Mouse (Mus musculus) heart, embryonic 14.5 days (tissue): ENCODE measurements around the gene Ap1s3. TPM values are rescaled to one million over a fixed set of nuclear protein-coding genes. Genes with fewer than 3 reads are reported as not detected.

Source experiments
- ATAC-seq: fragments of 200-750 bp; cut with Nextera tagmentation; 2 replicates; pipeline ENCODE4 v1.8.0; 2017; ENCODE audit warnings: low read depth, moderate TSS enrichment; ENCODE audit not compliant: insufficient number of reproducible peaks, insufficient read depth, low FRiP score
- H3K27ac ChIP-seq, 2 experiments: fragments of 200-500 bp in 1 of 2; fragments of 300-500 bp in 1 of 2; sonication (generic) in 1 of 2; replicated peaks in 1 of 2; 2 replicates each; pipeline ENCODE4 v1.5.1; 2012 to 2014; ENCODE audit warnings: low read depth in 2 of 2, low read length in 2 of 2, control low read depth in 1 of 2, mild to moderate bottlenecking in 1 of 2, mixed read lengths in 1 of 2; ENCODE audit not compliant: control insufficient read depth in 1 of 2, insufficient read depth in 1 of 2
- H3K27me3 ChIP-seq: fragments of 300-500 bp; sonication (generic); 2 replicates; pipeline ENCODE4 v1.6.1; 2014; ENCODE audit warnings: mild to moderate bottlenecking, low read length, control low read depth; ENCODE audit not compliant: control insufficient read depth, insufficient read depth
- H3K36me3 ChIP-seq: fragments of 300-500 bp; sonication (generic); 2 replicates; pipeline ENCODE4 v1.6.1; 2014; ENCODE audit warnings: mild to moderate bottlenecking, control low read depth, low read length, mixed read lengths; ENCODE audit not compliant: control insufficient read depth, insufficient read depth
- H3K4me1 ChIP-seq, 2 experiments: fragments of 200-500 bp in 1 of 2; fragments of 300-500 bp in 1 of 2; sonication (generic) in 1 of 2; 2 replicates each; pipeline ENCODE4 v1.6.1; 2012 to 2014; ENCODE audit warnings: low read length in 2 of 2, control low read depth in 1 of 2, mixed read lengths in 1 of 2; ENCODE audit not compliant: control insufficient read depth in 2 of 2, insufficient read depth in 2 of 2
- H3K4me2 ChIP-seq: fragments of 300-500 bp; sonication (generic); 2 replicates; pipeline ENCODE4 v1.6.1; 2014; ENCODE audit warnings: mild to moderate bottlenecking, low read length
- H3K4me3 ChIP-seq, 2 experiments: fragments of 200-500 bp in 1 of 2; fragments of 300-500 bp in 1 of 2; sonication (generic) in 1 of 2; 2 replicates each; pipeline ENCODE4 v1.5.1; 2012 to 2014; ENCODE audit warnings: low read length in 2 of 2, mild to moderate bottlenecking in 2 of 2, control low read depth in 1 of 2, low read depth in 1 of 2, moderate library complexity in 1 of 2; ENCODE audit not compliant: control insufficient read depth in 1 of 2, insufficient read depth in 1 of 2
- H3K9ac ChIP-seq: fragments of 300-500 bp; sonication (generic); 2 replicates; pipeline ENCODE4 v1.6.1; 2014; ENCODE audit warnings: mild to moderate bottlenecking, low read length
- H3K9me3 ChIP-seq: fragments of 300-500 bp; sonication (generic); 2 replicates; pipeline ENCODE4 v1.6.1; 2016; ENCODE audit warnings: low read length, control low read depth; ENCODE audit not compliant: control insufficient read depth
- WGBS: fragments of 180-500 bp; shearing (Covaris S2); extraction: QIAGEN DNeasy Blood & Tissue Kit; methylation state at CpG from one replicate; pipeline ENCODE4 v1.1.7; 2014; 5-methylcytosine and 5-hydroxymethylcytosine counted together
- polyA plus RNA-seq: library from polyadenylated mRNA; unstranded; fragments of >200 nt; fragmentation: Nextera tagmentation; extraction: Ambion mirVana; gene quantifications from 2 replicates; pipeline ENCODE4 v1.2.1, GENCODE M21; 2014

Gene Ap1s3
- polyA plus RNA-seq, 1 experiment from 2014 or later = 0.74 TPM

- no peaks in the 10 kb centered on the region for H3K27me3 ChIP-seq
- WGBS = 71% methylated on average over 7 of the region's 7 CpGs
- H3K4me2 ChIP-seq = no peak overlapping the region
- no peak overlapping the region for H3K9ac ChIP-seq
- H3K9me3 ChIP-seq = no peaks in the 10 kb centered on the region
- no peak overlapping the region for H3K27ac ChIP-seq
- H3K4me3 ChIP-seq = no peak overlapping the region
- peaks cover 3 to 7% of the 10 kb centered on the region in 2 experiments; a peak in 2 of 4 replicates for H3K4me1 ChIP-seq
- no peaks in the 10 kb centered on the region for H3K36me3 ChIP-seq
- no peak for ATAC-seq
These were observed 31.6 kb downstream of the Ap1s3 start for GRCm38 (mm10) chr1:79640151-79640550.

- no peaks in the 10 kb centered on the region for H3K9me3 ChIP-seq
- no peak for ATAC-seq
- H3K4me3 ChIP-seq = no peak overlapping the region
- H3K4me2 ChIP-seq = no peak overlapping the region
- H3K36me3 ChIP-seq = no peaks in the 10 kb centered on the region
- no peak overlapping the region for H3K9ac ChIP-seq
- 72% methylated on average over 5 of the region's 5 CpGs for WGBS
- H3K27me3 ChIP-seq = no peaks in the 10 kb centered on the region
- peaks cover 3 to 7% of the 10 kb centered on the region in 2 experiments; a peak in 2 of 4 replicates for H3K4me1 ChIP-seq
- H3K27ac ChIP-seq = no peak overlapping the region
These were observed 32.1 kb downstream of the Ap1s3 start for GRCm38 (mm10) chr1:79639683-79640082.

- WGBS = 81% methylated on average over 6 of the region's 6 CpGs
- peaks cover 3% of the 10 kb centered on the region in 2 experiments; a peak in 2 of 4 replicates for H3K4me1 ChIP-seq
- no peaks in the 10 kb centered on the region for H3K9me3 ChIP-seq
- no peak overlapping the region for H3K9ac ChIP-seq
- no peak overlapping the region for H3K27ac ChIP-seq
- no peak for ATAC-seq
- no peak overlapping the region for H3K4me3 ChIP-seq
- H3K4me2 ChIP-seq = no peak overlapping the region
- H3K27me3 ChIP-seq = no peaks in the 10 kb centered on the region
- no peaks in the 10 kb centered on the region for H3K36me3 ChIP-seq
These were observed 32.7 kb downstream of the Ap1s3 start for GRCm38 (mm10) chr1:79639107-79639506.

GRCm38 (mm10) chr1:79637768-79638167, 34.0 kb downstream of the Ap1s3 start:
- H3K27ac ChIP-seq = no peak overlapping the region
- WGBS = 97% methylated on average over 2 of the region's 2 CpGs
- H3K4me3 ChIP-seq = no peak overlapping the region
- no peak for ATAC-seq
- no peaks in the 10 kb centered on the region for H3K27me3 ChIP-seq
- H3K9ac ChIP-seq = no peak overlapping the region
- H3K9me3 ChIP-seq = no peaks in the 10 kb centered on the region
- H3K4me1 ChIP-seq = peaks cover 0 to 3% of the 10 kb centered on the region in 2 experiments; a peak in 1 of 4 replicates
- no peak overlapping the region for H3K4me2 ChIP-seq
- no peaks in the 10 kb centered on the region for H3K36me3 ChIP-seq

- Histone ChIP-seq H3K36me3 (no peaks in the 10 kb centered on the region), H3K4me1 (no peaks in the 10 kb centered on the region), H3K27me3 (no peaks in the 10 kb centered on the region), H3K27ac (no peak overlapping the region), H3K9me3 (no peaks in the 10 kb centered on the region), H3K4me3 (no peak overlapping the region), H3K4me2 (no peak overlapping the region), H3K9ac (no peak overlapping the region)
- ATAC-seq = no peak
- 78% methylated on average over 4 of the region's 4 CpGs for WGBS
These were observed 40.3 kb downstream of the Ap1s3 start for GRCm38 (mm10) chr1:79631521-79631920.

GRCm38 (mm10) chr1:79629726-79630125, 42.0 kb downstream of the Ap1s3 start:
- no peak overlapping the region for H3K4me2 ChIP-seq
- H3K4me1 ChIP-seq = no peaks in the 10 kb centered on the region
- no peaks in the 10 kb centered on the region for H3K9me3 ChIP-seq
- no peaks in the 10 kb centered on the region for H3K36me3 ChIP-seq
- H3K27ac ChIP-seq = no peak overlapping the region
- H3K9ac ChIP-seq = no peak overlapping the region
- WGBS = 57% methylated on average over 5 of the region's 5 CpGs
- no peaks in the 10 kb centered on the region for H3K27me3 ChIP-seq
- no peak for ATAC-seq
- H3K4me3 ChIP-seq = no peak overlapping the region

GRCm38 (mm10) chr1:79626140-79626539, 45.6 kb downstream of the Ap1s3 start:
- Histone ChIP-seq H3K27ac (no peak overlapping the region), H3K27me3 (no peaks in the 10 kb centered on the region), H3K4me1 (no peaks in the 10 kb centered on the region), H3K4me2 (no peak overlapping the region), H3K9me3 (no peaks in the 10 kb centered on the region), H3K36me3 (no peaks in the 10 kb centered on the region), H3K4me3 (no peak overlapping the region), H3K9ac (no peak overlapping the region)
- WGBS = 45% methylated on average over 4 of the region's 4 CpGs
- no peak for ATAC-seq

- no peak overlapping the region for H3K9ac ChIP-seq
- H3K36me3 ChIP-seq = no peaks in the 10 kb centered on the region
- no peak overlapping the region for H3K27ac ChIP-seq
- H3K4me2 ChIP-seq = no peak overlapping the region
- H3K4me1 ChIP-seq = no peaks in the 10 kb centered on the region
- H3K27me3 ChIP-seq = no peaks in the 10 kb centered on the region
- ATAC-seq = no peak
- 85% methylated on average over 2 of the region's 2 CpGs for WGBS
- no peak overlapping the region for H3K4me3 ChIP-seq
- H3K9me3 ChIP-seq = peaks cover 8% of the 10 kb centered on the region
These were observed 52.3 kb downstream of the Ap1s3 start for GRCm38 (mm10) chr1:79619434-79619833.
